Mouse (Mus musculus) heart, postnatal 0 days (tissue): ENCODE results near the gene N4bp2l2.

Experiments used
- CTCF ChIP-seq: IDR thresholded peaks from 2 replicates; pipeline ENCODE4 v1.5.1; 2016; ENCODE audit warnings: antibody characterized with exemption, control low read depth, low read depth
- EP300 ChIP-seq: IDR thresholded peaks from 2 replicates; pipeline ENCODE4 v1.6.1; 2016; ENCODE audit warnings: antibody characterized with exemption, low read depth

DNA sequence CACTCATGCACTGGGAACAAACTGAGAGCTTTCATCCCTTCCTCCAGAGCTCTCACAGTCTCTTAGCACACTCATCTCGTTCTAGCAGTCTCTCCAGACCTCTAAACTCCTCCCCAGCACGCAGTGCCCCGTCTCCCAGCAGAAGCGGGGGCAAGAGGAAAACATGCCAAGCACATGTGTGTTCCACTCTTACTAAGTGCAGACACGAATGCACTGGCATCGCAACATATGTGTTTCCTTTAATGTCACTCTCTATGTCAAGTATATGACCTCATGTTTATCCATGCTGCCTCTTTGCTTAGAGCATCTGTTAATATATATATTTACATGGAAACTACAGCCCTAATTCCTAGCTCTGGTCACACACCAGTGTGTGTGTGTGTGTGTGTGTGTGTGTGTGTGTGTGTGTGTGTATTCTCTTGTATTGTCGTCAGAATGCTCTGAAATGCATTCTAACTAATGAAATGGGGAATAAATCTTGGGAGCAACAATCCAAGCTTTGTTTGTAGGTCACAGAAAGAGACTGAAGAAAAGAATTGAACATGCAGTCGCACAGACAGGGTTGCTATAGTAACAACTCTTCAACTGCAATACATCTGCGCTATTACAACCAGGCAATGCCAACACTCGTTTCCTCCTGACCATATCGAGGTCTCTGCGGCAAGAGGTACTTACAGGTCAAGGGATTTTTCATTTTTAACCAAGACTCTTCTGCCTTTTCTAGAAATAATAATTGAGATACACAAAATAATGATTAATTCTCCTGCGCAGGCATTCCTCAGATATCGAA, 64.3 kb downstream of the N4bp2l2 start:
- TF ChIP-seq CTCF, result no peak
- no peak for TF ChIP-seq EP300
